Mouse (Mus musculus) ES-Bruce4 (cell line): ENCODE measurements around the gene Atp6v0d1. TPM values are rescaled to one million over a fixed set of nuclear protein-coding genes. Genes with fewer than 3 reads are reported as not detected.

Source experiments
- H3K27ac ChIP-seq: 2 replicates; pipeline ENCODE4 v1.5.1; 2012; ENCODE audit warnings: low read length, inconsistent platforms; ENCODE audit not compliant: insufficient read depth
- H3K27me3 ChIP-seq: 2 replicates; pipeline ENCODE4 v1.6.1; 2012; ENCODE audit warnings: mild to moderate bottlenecking, low read length, inconsistent platforms; ENCODE audit not compliant: control insufficient read depth, poor library complexity, insufficient read depth, severe bottlenecking
- H3K36me3 ChIP-seq: 2 replicates; pipeline ENCODE4 v1.6.1; 2012; ENCODE audit warnings: inconsistent platforms, mild to moderate bottlenecking, low read length, moderate library complexity; ENCODE audit not compliant: control insufficient read depth, poor library complexity, insufficient read depth, severe bottlenecking
- H3K4me1 ChIP-seq: one replicate; pipeline ENCODE4 v1.8.1; 2011; ENCODE audit warnings: low read length; ENCODE audit not compliant: control insufficient read depth, insufficient read depth
- H3K4me3 ChIP-seq: 2 replicates; pipeline ENCODE4 v1.5.1; 2011; ENCODE audit warnings: low read depth, mild to moderate bottlenecking, low read length
- H3K9ac ChIP-seq: 2 replicates; pipeline ENCODE4 v1.6.1; 2012; ENCODE audit warnings: low read depth, mild to moderate bottlenecking, inconsistent platforms; ENCODE audit not compliant: poor library complexity, severe bottlenecking
- H3K9me3 ChIP-seq: replicated peaks from 2 replicates; pipeline ENCODE4 v1.6.1; 2012; ENCODE audit warnings: mild to moderate bottlenecking, low read length, inconsistent platforms; ENCODE audit not compliant: control insufficient read depth, poor library complexity, insufficient read depth, severe bottlenecking
- CTCF ChIP-seq: IDR thresholded peaks from one replicate; pipeline ENCODE4 v1.8.1; 2011; ENCODE audit warnings: low read depth, low read length
- EP300 ChIP-seq: IDR thresholded peaks from 2 replicates; pipeline ENCODE4 v1.6.1; 2011; ENCODE audit warnings: low read depth, low read length; ENCODE audit not compliant: insufficient read depth
- POLR2A ChIP-seq: IDR thresholded peaks from one replicate; pipeline ENCODE4 v1.8.1; 2011; ENCODE audit warnings: low read length; ENCODE audit not compliant: insufficient read depth
- polyA plus RNA-seq: library from polyadenylated mRNA; stranded (reverse); fragments of >200 nt; gene quantifications from 2 replicates; pipeline ENCODE4 v1.2.4, GENCODE M21; 2011; ENCODE audit warnings: low read depth; ENCODE audit not compliant: missing spikeins, insufficient read depth, insufficient read length

Gene Atp6v0d1
- polyA plus RNA-seq, 1 experiment = 78.4 TPM

- H3K4me1 ChIP-seq = peaks cover 3% of the 10 kb centered on the region
- no peak overlapping the region for H3K27ac ChIP-seq
- H3K36me3 ChIP-seq = no peaks in the 10 kb centered on the region
- TF ChIP-seq POLR2A = no peak
- TF ChIP-seq EP300 = peak; percentile 53; the same call in 1 of the 2 replicates
- peak; percentile 97 for TF ChIP-seq CTCF
- H3K4me3 ChIP-seq = no peak overlapping the region
- H3K27me3 ChIP-seq = no peaks in the 10 kb centered on the region
- no peaks in the 10 kb centered on the region for H3K9me3 ChIP-seq
- no peak overlapping the region for H3K9ac ChIP-seq
Measured at GRCm38 (mm10) chr8:105476628-105477413, 89.0 kb downstream of the Atp6v0d1 start.

- Histone ChIP-seq H3K9ac (no peak overlapping the region), H3K27me3 (no peaks in the 10 kb centered on the region), H3K9me3 (no peaks in the 10 kb centered on the region), H3K36me3 (no peaks in the 10 kb centered on the region), H3K4me3 (no peak overlapping the region), H3K4me1 (peaks cover 3% of the 10 kb centered on the region), H3K27ac (no peak overlapping the region)
- TF ChIP-seq CTCF (no peak), POLR2A (no peak), EP300 (no peak)
Measured at GRCm38 (mm10) chr8:105476161-105476560, 89.7 kb downstream of the Atp6v0d1 start.

- Histone ChIP-seq H3K27ac (no peak overlapping the region), H3K4me1 (peaks cover 3% of the 10 kb centered on the region), H3K9me3 (no peaks in the 10 kb centered on the region), H3K4me3 (no peak overlapping the region), H3K36me3 (no peaks in the 10 kb centered on the region), H3K9ac (no peak overlapping the region), H3K27me3 (no peaks in the 10 kb centered on the region)
- TF ChIP-seq POLR2A = no peak
- no peak for TF ChIP-seq EP300
- no peak for TF ChIP-seq CTCF
Measured at GRCm38 (mm10) chr8:105475742-105476141, 90.1 kb downstream of the Atp6v0d1 start.

GRCm38 (mm10) chr8:105475254-105475653, 90.6 kb downstream of the Atp6v0d1 start:
- no peak overlapping the region for H3K4me3 ChIP-seq
- no peaks in the 10 kb centered on the region for H3K9me3 ChIP-seq
- H3K9ac ChIP-seq = no peak overlapping the region
- no peaks in the 10 kb centered on the region for H3K36me3 ChIP-seq
- no peak for TF ChIP-seq CTCF
- no peaks in the 10 kb centered on the region for H3K27me3 ChIP-seq
- H3K4me1 ChIP-seq = peaks cover 5% of the 10 kb centered on the region
- H3K27ac ChIP-seq = no peak overlapping the region

- Histone ChIP-seq H3K36me3 (no peaks in the 10 kb centered on the region), H3K4me3 (no peak overlapping the region), H3K9me3 (no peaks in the 10 kb centered on the region), H3K27ac (no peak overlapping the region), H3K4me1 (peaks cover 7% of the 10 kb centered on the region), H3K9ac (no peak overlapping the region), H3K27me3 (no peaks in the 10 kb centered on the region)
- TF ChIP-seq CTCF = no peak
- TF ChIP-seq POLR2A = no peak
- TF ChIP-seq EP300 = no peak
Measured at GRCm38 (mm10) chr8:105474680-105475079, 91.2 kb downstream of the Atp6v0d1 start.

Other genes with a start within 250 kb of the Atp6v0d1 start
- gene Lrrc29, start 239.8 kb downstream of the Atp6v0d1 start, polyA plus RNA-seq = 1.5 and 1.9 TPM in 2 replicates
- 31.8 and 33.3 TPM in 2 replicates for gene Tmem208, start 239.7 kb downstream of the Atp6v0d1 start, polyA plus RNA-seq
- gene Fhod1, start 218.1 kb downstream of the Atp6v0d1 start, polyA plus RNA-seq = 13.0 and 15.4 TPM in 2 replicates
- 13.7 and 14.7 TPM in 2 replicates for gene Slc9a5, start 217.2 kb downstream of the Atp6v0d1 start, polyA plus RNA-seq
- gene Plekhg4, start 192.8 kb downstream of the Atp6v0d1 start, polyA plus RNA-seq = 2.6 and 3.2 TPM in 2 replicates
- 2.4 and 3.7 TPM in 2 replicates for gene Kctd19, start 152.5 kb downstream of the Atp6v0d1 start, polyA plus RNA-seq
- 0.35 and 1.3 TPM in 2 replicates for gene Lrrc36, start 152.5 kb downstream of the Atp6v0d1 start, polyA plus RNA-seq
- 14.4 and 19.0 TPM in 2 replicates for gene Tppp3, start 94.5 kb downstream of the Atp6v0d1 start, polyA plus RNA-seq
- gene Zdhhc1, start 69.1 kb downstream of the Atp6v0d1 start, polyA plus RNA-seq = 6.8 and 9.2 TPM in 2 replicates
- 0.54 and 0.61 TPM in 2 replicates for gene Hsd11b2, start 47.3 kb downstream of the Atp6v0d1 start, polyA plus RNA-seq
- gene Ripor1, start 39.2 kb upstream of the Atp6v0d1 start, polyA plus RNA-seq = 26.5 and 27.5 TPM in 2 replicates
- gene Ctcf, start 70.5 kb upstream of the Atp6v0d1 start, polyA plus RNA-seq = 105 and 123 TPM in 2 replicates
- gene Agrp, start 71.3 kb upstream of the Atp6v0d1 start, polyA plus RNA-seq = not detected in 2 replicates
- 4.7 and 5.6 TPM in 2 replicates for gene Carmil2, start 120.2 kb upstream of the Atp6v0d1 start, polyA plus RNA-seq
- gene Acd, start 135.1 kb upstream of the Atp6v0d1 start, polyA plus RNA-seq = 30.1 and 36.7 TPM in 2 replicates
- gene Pard6a, start 135.1 kb upstream of the Atp6v0d1 start, polyA plus RNA-seq = 10.4 and 10.9 TPM in 2 replicates
- gene 4933405L10Rik, start 141.6 kb upstream of the Atp6v0d1 start, polyA plus RNA-seq = not detected in 2 replicates
- gene Enkd1, start 142.2 kb upstream of the Atp6v0d1 start, polyA plus RNA-seq = 18.6 and 20.1 TPM in 2 replicates
- 6.4 and 7.2 TPM in 2 replicates for gene Gfod2, start 192.6 kb upstream of the Atp6v0d1 start, polyA plus RNA-seq